Mouse (Mus musculus): ENCODE data around the gene Cbx3.

The Cbx3 gene

GRCm38 (mm10) chr6:51525001-51525400 is 54.8 kb downstream of the Cbx3 start:
- no peak for DNase-seq

GRCm38 (mm10) chr6:51529457-51529856 is 59.3 kb downstream of the Cbx3 start:
- no peak for DNase-seq

All from spleen, adult 18-20 months (tissue).